Mouse (Mus musculus) limb, embryonic 15.5 days (tissue): Measurements from ENCODE around the gene Snrpf. TPM values are rescaled to one million over a fixed set of nuclear protein-coding genes. Genes with fewer than 3 reads are reported as not detected.
"Not testable (repeated sequence)": the region's sequence is repeated elsewhere in the genome, so short reads cannot be mapped to it uniquely, and the experiment has no call there.

Experiments used
- ATAC-seq: fragments of 200-750 bp; cut with Nextera tagmentation; 2 replicates; pipeline ENCODE4 v1.8.0; 2017; ENCODE audit warnings: low read depth, moderate TSS enrichment; ENCODE audit not compliant: insufficient number of reproducible peaks, low FRiP score, low TSS enrichment
- H3K27ac ChIP-seq: fragments of 300-500 bp; sonication (generic); 2 replicates; pipeline ENCODE4 v1.5.1; 2015; ENCODE audit warnings: moderate library complexity, mild to moderate bottlenecking, inconsistent platforms
- H3K27me3 ChIP-seq: fragments of 300-500 bp; sonication (generic); 2 replicates; pipeline ENCODE4 v1.6.1; 2015; ENCODE audit warnings: inconsistent platforms
- H3K36me3 ChIP-seq: fragments of 300-500 bp; sonication (generic); 2 replicates; pipeline ENCODE4 v1.6.1; 2015; ENCODE audit warnings: inconsistent platforms
- H3K4me1 ChIP-seq: fragments of 300-500 bp; sonication (generic); 2 replicates; pipeline ENCODE4 v1.6.1; 2015; ENCODE audit warnings: inconsistent platforms
- H3K4me2 ChIP-seq: fragments of 300-500 bp; sonication (generic); 2 replicates; pipeline ENCODE4 v1.6.1; 2015; ENCODE audit warnings: mild to moderate bottlenecking, inconsistent platforms
- H3K4me3 ChIP-seq: fragments of 300-500 bp; sonication (generic); 2 replicates; pipeline ENCODE4 v1.5.1; 2015; ENCODE audit warnings: mild to moderate bottlenecking, inconsistent platforms
- H3K9ac ChIP-seq: fragments of 300-500 bp; sonication (generic); 2 replicates; pipeline ENCODE4 v1.6.1; 2015; ENCODE audit warnings: inconsistent platforms
- H3K9me3 ChIP-seq: fragments of 300-500 bp; sonication (generic); 2 replicates; pipeline ENCODE4 v1.6.1; 2016; ENCODE audit warnings: inconsistent platforms
- WGBS: fragments of 180-500 bp; shearing (Covaris S2); methylation state at CpG from one replicate; pipeline ENCODE4 v1.1.7; 2015; 5-methylcytosine and 5-hydroxymethylcytosine counted together
- polyA plus RNA-seq: library from polyadenylated mRNA; unstranded; fragments of >200 nt; fragmentation: Nextera tagmentation; extraction: Ambion mirVana; gene quantifications from 2 replicates; pipeline ENCODE4 v1.2.1, GENCODE M21; 2015

The Snrpf gene
- polyA plus RNA-seq, 1 experiment from 2014 or later = 98.8 TPM

- WGBS = 64% methylated on average over 4 of the region's 4 CpGs
- H3K4me1 ChIP-seq = no peaks in the 10 kb centered on the region
- H3K9ac ChIP-seq = no peak overlapping the region
- H3K27me3 ChIP-seq = no peaks in the 10 kb centered on the region
- H3K27ac ChIP-seq = no peak overlapping the region
- no peak for ATAC-seq
- H3K4me3 ChIP-seq = no peak overlapping the region
- no peaks in the 10 kb centered on the region for H3K36me3 ChIP-seq
- no peak overlapping the region for H3K4me2 ChIP-seq
- H3K9me3 ChIP-seq = no peaks in the 10 kb centered on the region
These were observed 14.5 kb downstream of the Snrpf start for GRCm38 (mm10) chr10:93574966-93575365.

DNA sequence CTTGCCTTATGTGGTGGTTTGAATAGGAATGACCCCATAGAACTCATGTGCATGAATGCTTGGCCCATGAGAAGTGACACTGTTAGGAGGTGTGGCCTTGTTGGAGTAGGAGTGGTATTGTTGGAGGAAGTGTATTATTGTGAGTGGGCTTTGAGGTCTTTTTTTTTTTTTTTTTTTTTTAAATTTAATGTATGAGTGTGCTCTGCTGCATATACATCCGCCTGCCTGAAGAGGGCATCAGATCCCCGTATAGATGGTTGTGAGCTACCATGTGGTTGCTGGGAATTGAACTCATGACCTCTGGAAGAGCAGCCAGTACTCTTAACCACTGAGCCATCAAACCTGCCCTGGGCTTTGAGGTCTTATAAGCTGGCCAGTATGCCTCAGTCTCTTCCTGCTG lies 17.3 kb downstream of the Snrpf start:
- 52% methylated on average over 2 of the region's 2 CpGs for WGBS
- H3K27ac ChIP-seq = no peak overlapping the region
- H3K4me3 ChIP-seq = no peak overlapping the region
- H3K9me3 ChIP-seq = no peaks in the 10 kb centered on the region
- no peaks in the 10 kb centered on the region for H3K36me3 ChIP-seq
- no peaks in the 10 kb centered on the region for H3K27me3 ChIP-seq
- H3K4me1 ChIP-seq = no peaks in the 10 kb centered on the region
- ATAC-seq = no peak
- no peak overlapping the region for H3K9ac ChIP-seq
- no peak overlapping the region for H3K4me2 ChIP-seq

DNA sequence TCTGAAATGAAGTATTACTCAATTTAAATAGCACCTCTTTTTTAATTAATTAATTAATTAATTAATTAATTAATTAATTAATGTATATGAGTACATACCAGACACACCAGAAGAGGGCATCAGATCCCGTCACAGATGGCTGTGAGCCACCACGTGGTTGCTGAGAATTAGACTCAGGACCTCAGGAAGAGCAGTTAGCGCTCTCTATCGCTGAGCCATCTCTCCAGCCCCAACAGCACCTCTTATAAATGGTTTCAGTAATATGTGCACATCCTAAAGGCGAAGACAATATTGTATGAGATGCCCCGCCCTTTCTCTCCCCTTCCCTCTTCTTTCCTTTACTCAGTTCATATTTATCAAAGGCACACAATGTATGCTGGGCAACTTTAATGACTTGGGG lies 20.8 kb downstream of the Snrpf start:
- Histone ChIP-seq H3K4me2 (no peak overlapping the region), H3K27me3 (no peaks in the 10 kb centered on the region), H3K9me3 (no peaks in the 10 kb centered on the region), H3K9ac (no peak overlapping the region), H3K27ac (no peak overlapping the region), H3K36me3 (no peaks in the 10 kb centered on the region), H3K4me3 (no peak overlapping the region), H3K4me1 (no peaks in the 10 kb centered on the region)
- no peak for ATAC-seq
- 85% methylated on average over 6 of the region's 6 CpGs for WGBS

DNA sequence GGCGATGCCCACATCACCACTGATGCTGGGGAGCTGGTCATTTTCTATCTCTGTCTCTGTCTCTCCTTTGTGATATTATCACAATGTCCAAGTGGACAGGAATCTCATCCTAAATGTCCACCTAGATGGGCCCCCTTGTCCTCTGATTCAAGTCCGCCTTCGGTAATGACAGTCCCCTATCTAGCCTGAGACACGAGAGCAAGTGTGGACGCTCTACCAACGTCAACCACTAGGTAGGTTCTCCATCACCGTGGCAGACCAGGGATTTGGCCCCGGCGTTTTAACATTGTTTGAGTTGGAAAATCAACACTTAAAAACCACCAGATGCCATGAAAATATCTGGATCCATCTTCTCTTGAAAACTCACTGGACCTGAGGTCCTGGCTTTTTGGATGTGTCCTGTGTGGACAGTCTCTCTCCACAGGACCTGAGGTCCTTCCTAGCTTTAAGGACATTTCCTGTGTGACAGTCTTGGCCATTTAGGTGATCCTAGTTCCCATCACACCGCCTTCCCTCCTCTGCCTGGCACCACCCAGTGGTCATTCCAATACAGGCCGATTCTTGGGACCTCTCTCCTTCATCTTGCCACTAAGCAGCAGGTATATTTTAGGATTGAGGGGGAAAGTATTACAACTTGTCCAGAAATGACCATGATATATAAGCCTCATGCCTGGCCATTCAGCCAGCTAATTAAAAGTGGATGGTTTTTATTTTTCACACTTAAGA lies 21.5 kb downstream of the Snrpf start:
- ATAC-seq = no peak
- Histone ChIP-seq H3K9ac (no peak overlapping the region), H3K9me3 (no peaks in the 10 kb centered on the region), H3K36me3 (no peaks in the 10 kb centered on the region), H3K27ac (no peak overlapping the region), H3K27me3 (no peaks in the 10 kb centered on the region), H3K4me1 (no peaks in the 10 kb centered on the region), H3K4me3 (no peak overlapping the region), H3K4me2 (no peak overlapping the region)
- WGBS = 91% methylated on average over 11 of the region's 11 CpGs

GRCm38 (mm10) chr10:93567066-93567465 lies 22.4 kb downstream of the Snrpf start:
- no peak overlapping the region for H3K9ac ChIP-seq
- WGBS = 78% methylated on average over 10 of the region's 10 CpGs
- H3K4me2 ChIP-seq = no peak overlapping the region
- no peaks in the 10 kb centered on the region for H3K9me3 ChIP-seq
- no peaks in the 10 kb centered on the region for H3K27me3 ChIP-seq
- H3K27ac ChIP-seq = no peak overlapping the region
- H3K4me1 ChIP-seq = no peaks in the 10 kb centered on the region
- no peaks in the 10 kb centered on the region for H3K36me3 ChIP-seq
- no peak for ATAC-seq
- no peak overlapping the region for H3K4me3 ChIP-seq

DNA sequence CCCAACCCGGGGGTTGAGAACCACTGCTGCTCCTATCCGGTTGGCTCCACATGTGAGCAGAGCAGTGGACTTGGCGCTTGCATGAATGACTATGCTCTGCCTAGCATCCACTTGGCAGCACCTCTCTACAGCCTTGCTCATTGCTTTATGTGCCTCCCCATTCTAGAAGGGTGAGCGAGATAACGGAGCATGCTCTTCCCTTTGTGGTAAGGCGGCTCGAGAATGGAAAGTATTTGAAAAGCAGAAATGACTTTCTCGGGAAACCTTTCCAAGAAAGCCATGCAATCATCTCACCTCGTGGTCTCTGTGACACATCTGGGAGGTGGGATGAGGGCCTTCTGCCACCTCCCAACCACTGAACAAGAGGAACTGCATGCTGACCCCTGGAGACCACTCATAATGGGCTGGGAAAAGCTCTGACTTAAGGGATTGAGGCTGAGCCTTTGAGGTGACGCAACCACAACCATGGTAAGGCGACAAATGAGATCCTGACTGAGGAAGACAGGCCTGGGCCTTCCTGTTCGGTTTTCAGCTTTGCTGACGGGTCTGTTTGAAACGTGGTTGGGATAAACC lies 24.9 kb downstream of the Snrpf start:
- no peaks in the 10 kb centered on the region for H3K27me3 ChIP-seq
- H3K4me3 ChIP-seq = no peak overlapping the region
- H3K9me3 ChIP-seq = no peaks in the 10 kb centered on the region
- H3K9ac ChIP-seq = no peak overlapping the region
- no peak overlapping the region for H3K27ac ChIP-seq
- no peak for ATAC-seq
- no peak overlapping the region for H3K4me2 ChIP-seq
- no peaks in the 10 kb centered on the region for H3K4me1 ChIP-seq
- WGBS = 84% methylated on average over 14 of the region's 14 CpGs
- no peaks in the 10 kb centered on the region for H3K36me3 ChIP-seq

DNA sequence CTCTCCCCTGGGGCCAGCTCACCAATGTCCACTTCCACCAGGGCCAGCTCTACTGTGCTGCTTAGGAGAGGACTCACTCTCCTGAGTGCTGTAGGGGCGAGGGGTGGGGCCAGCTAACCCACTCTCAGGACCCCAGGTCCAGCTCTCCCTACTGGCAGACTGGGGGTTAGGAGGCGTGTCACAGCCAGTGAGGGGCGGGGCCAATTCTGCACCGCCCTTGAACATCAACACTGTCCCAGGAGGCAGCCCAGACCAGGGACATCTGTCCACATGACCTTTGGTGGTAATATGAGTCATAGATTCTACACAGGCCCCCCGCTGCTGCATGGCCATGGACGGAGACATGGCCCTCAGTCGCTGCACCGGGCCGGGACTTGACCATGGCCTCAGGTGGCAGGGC lies 29.7 kb downstream of the Snrpf start:
- H3K4me1 ChIP-seq = no peaks in the 10 kb centered on the region
- WGBS = 67% methylated on average over 9 of the region's 9 CpGs
- H3K9me3 ChIP-seq = no peaks in the 10 kb centered on the region
- H3K4me3 ChIP-seq = no peak overlapping the region
- H3K27me3 ChIP-seq = no peaks in the 10 kb centered on the region
- no peak overlapping the region for H3K27ac ChIP-seq
- ATAC-seq = no peak
- H3K36me3 ChIP-seq = no peaks in the 10 kb centered on the region
- H3K9ac ChIP-seq = no peak overlapping the region
- H3K4me2 ChIP-seq = no peak overlapping the region

- H3K4me3 ChIP-seq, ATAC-seq, H3K4me2 ChIP-seq, H3K9ac ChIP-seq, H3K27me3 ChIP-seq, H3K9me3 ChIP-seq, H3K27ac ChIP-seq, H3K4me1 ChIP-seq, H3K36me3 ChIP-seq: not testable (repeated sequence)
- WGBS = 64% methylated on average over 2 of the region's 2 CpGs
These were observed 31.5 kb downstream of the Snrpf start for GRCm38 (mm10) chr10:93557971-93558370.

GRCm38 (mm10) chr10:93552596-93552995 lies 36.9 kb downstream of the Snrpf start:
- Histone ChIP-seq H3K9ac (no peak overlapping the region), H3K4me3 (no peak overlapping the region), H3K4me1 (0 out of 2 replicates have a peak, but pooled peaks cover 2% of the 10 kb centered on the region), H3K36me3 (no peaks in the 10 kb centered on the region), H3K27me3 (no peaks in the 10 kb centered on the region), H3K4me2 (no peak overlapping the region), H3K27ac (no peak overlapping the region), H3K9me3 (no peaks in the 10 kb centered on the region)
- no peak for ATAC-seq
- WGBS = 78% methylated on average over 8 of the region's 8 CpGs

DNA sequence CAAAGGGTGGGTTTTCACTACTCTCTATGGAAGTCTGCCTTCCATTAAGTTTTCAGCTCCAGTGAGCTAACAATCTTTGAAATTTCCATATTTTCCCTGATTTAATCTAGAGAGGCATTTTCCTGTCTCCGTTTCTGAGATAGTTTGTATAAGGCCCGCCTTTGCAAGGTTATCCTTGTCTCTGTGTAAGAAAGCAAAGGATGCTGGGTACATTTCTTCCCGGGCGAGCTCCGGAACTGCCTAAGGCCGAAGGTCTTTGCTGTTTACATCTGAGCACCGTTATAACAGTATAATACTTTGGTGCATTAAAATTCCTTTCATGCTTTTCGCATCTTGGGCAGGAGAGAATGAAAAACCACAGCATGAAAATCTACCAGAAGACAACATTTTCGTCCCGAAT lies 39.7 kb downstream of the Snrpf start:
- H3K4me1 ChIP-seq = 0 out of 2 replicates have a peak, but pooled peaks cover 2% of the 10 kb centered on the region
- H3K9me3 ChIP-seq = no peaks in the 10 kb centered on the region
- H3K27me3 ChIP-seq = no peaks in the 10 kb centered on the region
- no peak overlapping the region for H3K27ac ChIP-seq
- no peak overlapping the region for H3K4me3 ChIP-seq
- no peak overlapping the region for H3K9ac ChIP-seq
- no peaks in the 10 kb centered on the region for H3K36me3 ChIP-seq
- H3K4me2 ChIP-seq = no peak overlapping the region
- ATAC-seq = no peak
- WGBS = 67% methylated on average over 10 of the region's 10 CpGs

DNA sequence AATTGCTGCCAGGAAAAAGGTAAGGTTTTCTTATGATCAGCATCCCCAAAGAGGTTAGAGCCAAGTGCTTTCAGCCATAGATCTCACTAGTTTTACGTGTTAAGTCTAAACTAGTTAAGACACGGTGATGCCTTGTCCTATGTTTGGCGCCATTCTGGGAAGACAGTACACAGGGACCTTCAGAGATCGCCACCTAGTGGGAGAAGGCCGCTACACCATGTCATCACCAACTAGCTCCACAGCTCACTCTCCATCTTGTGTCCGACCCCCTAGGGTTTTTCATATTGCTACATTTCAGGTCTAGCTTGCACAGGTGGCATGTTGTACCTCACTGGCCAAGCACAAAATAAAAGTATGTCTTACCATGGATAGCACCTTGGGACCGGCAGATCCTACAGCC lies 40.5 kb downstream of the Snrpf start:
- Histone ChIP-seq H3K9ac (no peak overlapping the region), H3K9me3 (no peaks in the 10 kb centered on the region), H3K4me1 (0 out of 2 replicates have a peak, but pooled peaks cover 2% of the 10 kb centered on the region), H3K4me2 (no peak overlapping the region), H3K4me3 (no peak overlapping the region), H3K36me3 (no peaks in the 10 kb centered on the region), H3K27me3 (no peaks in the 10 kb centered on the region), H3K27ac (no peak overlapping the region)
- ATAC-seq = no peak
- WGBS = 13% methylated on average over 7 of the region's 7 CpGs

DNA sequence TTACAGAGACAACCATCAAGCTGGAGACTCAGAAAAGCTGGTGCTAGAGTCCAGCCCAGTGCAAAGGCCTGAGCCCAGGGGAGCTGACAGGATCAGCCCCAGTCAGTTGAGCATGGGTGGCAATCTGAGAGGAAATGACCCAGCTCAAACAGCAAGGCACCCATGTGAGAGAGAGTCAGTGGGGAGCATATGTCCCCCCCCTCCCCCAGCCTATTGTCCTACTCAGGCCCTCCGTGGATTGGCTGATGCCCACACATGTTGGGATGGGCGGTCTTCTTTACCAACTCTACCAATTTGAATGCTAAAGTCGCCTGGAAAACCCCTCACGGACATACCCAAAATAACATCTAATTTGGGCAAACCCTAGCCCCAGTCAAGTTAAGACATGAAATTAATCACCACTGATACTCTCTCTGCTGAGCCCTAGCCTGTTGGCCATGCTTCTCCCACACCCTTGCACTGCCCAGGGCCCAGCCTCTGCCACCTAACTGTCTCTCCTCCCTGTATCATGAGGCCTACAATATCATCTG lies 41.7 kb downstream of the Snrpf start:
- ATAC-seq = no peak
- no peak overlapping the region for H3K4me2 ChIP-seq
- H3K4me1 ChIP-seq = 0 out of 2 replicates have a peak, but pooled peaks cover 2% of the 10 kb centered on the region
- H3K27ac ChIP-seq = no peak overlapping the region
- no peak overlapping the region for H3K9ac ChIP-seq
- WGBS = 87% methylated on average over 4 of the region's 4 CpGs
- H3K36me3 ChIP-seq = no peaks in the 10 kb centered on the region
- no peaks in the 10 kb centered on the region for H3K9me3 ChIP-seq
- H3K4me3 ChIP-seq = no peak overlapping the region
- no peaks in the 10 kb centered on the region for H3K27me3 ChIP-seq
